Mouse (Mus musculus): ENCODE measurements at regions not wholly inside any gene's neighbourhood (a gene's known extent, or its start where the extent isn't known, plus 50 kb on each side); places are given as distances from the start of the nearest gene placed in this dataset.

- TF ChIP-seq POU5F1 (IDR thresholded peaks at IDR 0.05; ENCODE audit: borderline replicate concordance, low read length) (no peak), CTCF (conservative IDR thresholded peaks at IDR 0.05; ENCODE audit: low read length) (no peak)
These were observed 285.7 kb upstream of the Pard3b start for GRCm38 (mm10) chr1:61352921-61353320.
